Mouse (Mus musculus) midbrain, embryonic 12.5 days (tissue): ENCODE results near the gene Asb8. TPM values are rescaled to one million over a fixed set of nuclear protein-coding genes. Genes with fewer than 3 reads are reported as not detected.
A peak's percentile ranks its signal among the peaks of the same experiment; 100 is the strongest.

ENCODE experiments used
- ATAC-seq: fragments of 200-750 bp; cut with Nextera tagmentation; 2 replicates; pipeline ENCODE4 v1.8.0; 2017; ENCODE audit warnings: low read depth, moderate TSS enrichment, moderate library complexity; ENCODE audit not compliant: low FRiP score
- H3K27ac ChIP-seq: fragments of 300-500 bp; sonication (generic); replicated peaks from 2 replicates; pipeline ENCODE4 v1.5.1; 2016; ENCODE audit warnings: mild to moderate bottlenecking
- H3K27me3 ChIP-seq: fragments of 300-500 bp; sonication (generic); 2 replicates; pipeline ENCODE4 v1.6.1; 2016; ENCODE audit warnings: mild to moderate bottlenecking
- H3K36me3 ChIP-seq: fragments of 300-500 bp; sonication (generic); 2 replicates; pipeline ENCODE4 v1.6.1; 2016
- H3K4me1 ChIP-seq: fragments of 300-500 bp; sonication (generic); 2 replicates; pipeline ENCODE4 v1.6.1; 2016
- H3K4me2 ChIP-seq: fragments of 300-500 bp; sonication (generic); replicated peaks from 2 replicates; pipeline ENCODE4 v1.6.1; 2016; ENCODE audit warnings: mild to moderate bottlenecking, moderate library complexity
- H3K4me3 ChIP-seq: fragments of 300-500 bp; sonication (generic); 2 replicates; pipeline ENCODE4 v1.5.1; 2016; ENCODE audit warnings: mild to moderate bottlenecking
- H3K9ac ChIP-seq: fragments of 300-500 bp; sonication (generic); replicated peaks from 2 replicates; pipeline ENCODE4 v1.6.1; 2016; ENCODE audit warnings: mild to moderate bottlenecking, moderate library complexity
- H3K9me3 ChIP-seq: fragments of 300-500 bp; sonication (generic); 2 replicates; pipeline ENCODE4 v1.6.1; 2016; ENCODE audit warnings: mild to moderate bottlenecking
- WGBS: fragments of 180-500 bp; shearing (Covaris S2); methylation state at CpG from one replicate; pipeline ENCODE4 v1.1.7; 2016; 5-methylcytosine and 5-hydroxymethylcytosine counted together
- polyA plus RNA-seq: library from polyadenylated mRNA; unstranded; fragments of >200 nt; fragmentation: Nextera tagmentation; extraction: Ambion mirVana; gene quantifications from 2 replicates; pipeline ENCODE4 v1.2.1, GENCODE M21; 2016

Gene Asb8
- 42.5 and 45.0 TPM in 2 replicates for polyA plus RNA-seq

DNA sequence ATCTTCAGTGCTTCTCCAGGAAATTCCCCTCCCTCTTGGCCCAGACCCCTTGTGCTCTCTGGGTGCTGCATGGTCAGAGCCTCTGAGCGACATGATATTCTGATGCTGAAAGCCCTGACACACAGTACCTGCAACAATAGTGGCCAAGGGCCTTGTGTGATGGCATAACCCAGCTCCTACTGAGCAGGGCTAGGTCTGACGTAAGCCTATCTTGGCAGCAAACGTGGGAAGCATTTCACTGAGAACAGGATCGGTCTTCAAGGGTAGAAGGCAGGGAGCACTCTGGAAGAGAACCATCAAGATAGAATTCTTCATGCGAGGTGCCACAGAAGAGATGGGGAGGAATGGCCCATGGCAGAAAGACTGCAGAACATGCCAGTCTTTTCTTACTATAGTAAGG lies at the start of gene Asb8:
TSS of gene Asb8 (minus strand) at position 101 of the 400 bp plus-strand sequence.
- H3K36me3 ChIP-seq, result no peaks in the 10 kb centered on the region
- ATAC-seq, result no peak
- H3K9me3 ChIP-seq, result no peaks in the 10 kb centered on the region
- H3K27ac ChIP-seq, result no peak within 1 kb of the TSS
- H3K4me3 ChIP-seq, result 0 out of 2 replicates have a peak within 1 kb of the TSS, but pooled peaks have one; percentile 57
- 86% methylated on average over 5 of the region's 5 CpGs for WGBS
- peaks cover 34% of the 10 kb centered on the region for H3K27me3 ChIP-seq
- H3K9ac ChIP-seq, result no peak within 1 kb of the TSS
- H3K4me1 ChIP-seq, result peaks cover 28% of the 10 kb centered on the region
- peak within 1 kb of the TSS; percentile 67 for H3K4me2 ChIP-seq

- WGBS, result 76% methylated on average over 5 of the region's 5 CpGs
- no peak overlapping the region for H3K27ac ChIP-seq
- H3K36me3 ChIP-seq, result no peaks in the 10 kb centered on the region
- ATAC-seq, result no peak
- no peak overlapping the region for H3K4me3 ChIP-seq
- no peaks in the 10 kb centered on the region for H3K9me3 ChIP-seq
- H3K4me1 ChIP-seq, result no peaks in the 10 kb centered on the region
- no peak overlapping the region for H3K9ac ChIP-seq
- no peaks in the 10 kb centered on the region for H3K27me3 ChIP-seq
- H3K4me2 ChIP-seq, result no peak overlapping the region
Observed at GRCm38 (mm10) chr15:98214130-98214529, 48.7 kb upstream of the Asb8 start.

DNA sequence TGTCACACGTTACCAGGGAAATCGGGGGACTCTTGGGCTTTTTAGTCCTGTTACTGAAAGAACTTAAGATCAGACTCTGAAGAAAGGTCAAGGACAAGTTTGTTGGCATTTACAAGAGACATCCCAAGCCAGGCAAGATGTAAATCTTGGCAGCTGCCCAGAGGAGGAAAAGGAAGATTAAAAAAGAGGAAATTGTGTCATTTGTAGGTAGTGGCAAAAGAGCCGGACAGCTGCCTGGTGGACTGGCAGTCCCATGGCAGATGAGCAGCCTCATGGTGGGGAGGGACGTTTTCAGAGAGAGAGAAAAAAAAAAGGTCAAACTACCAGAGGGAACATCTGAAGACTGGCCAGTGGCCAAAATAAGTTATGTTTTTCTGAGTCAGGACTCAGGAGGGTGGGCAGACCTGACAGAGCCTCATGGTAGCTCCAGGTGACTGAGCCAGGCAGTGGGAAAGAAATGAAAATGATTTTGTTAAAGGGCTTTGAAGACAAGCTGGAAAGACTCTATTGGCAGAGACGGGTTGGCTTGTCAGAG lies 48.0 kb upstream of the Asb8 start:
- no peaks in the 10 kb centered on the region for H3K27me3 ChIP-seq
- no peaks in the 10 kb centered on the region for H3K9me3 ChIP-seq
- no peak overlapping the region for H3K4me2 ChIP-seq
- no peaks in the 10 kb centered on the region for H3K36me3 ChIP-seq
- no peaks in the 10 kb centered on the region for H3K4me1 ChIP-seq
- H3K27ac ChIP-seq, result no peak overlapping the region
- no peak overlapping the region for H3K9ac ChIP-seq
- no peak overlapping the region for H3K4me3 ChIP-seq
- ATAC-seq, result no peak
- WGBS, result 83% methylated on average over 5 of the region's 5 CpGs

- ATAC-seq, result no peak
- no peaks in the 10 kb centered on the region for H3K9me3 ChIP-seq
- no peak overlapping the region for H3K4me3 ChIP-seq
- no peak overlapping the region for H3K4me2 ChIP-seq
- 84% methylated on average over 7 of the region's 7 CpGs for WGBS
- no peak overlapping the region for H3K27ac ChIP-seq
- no peak overlapping the region for H3K9ac ChIP-seq
- H3K36me3 ChIP-seq, result no peaks in the 10 kb centered on the region
- H3K27me3 ChIP-seq, result no peaks in the 10 kb centered on the region; the same call in 1 of the 2 replicates
- no peaks in the 10 kb centered on the region for H3K4me1 ChIP-seq
Observed at GRCm38 (mm10) chr15:98209676-98210075, 44.3 kb upstream of the Asb8 start.

GRCm38 (mm10) chr15:98195442-98195841 lies 30.0 kb upstream of the Asb8 start, which contains the start of gene Olfr288:
Gene Olfr288 (minus strand): TSS chr15:98195542.
- Histone ChIP-seq H3K9ac (no peak within 1 kb of the TSS), H3K4me1 (no peaks in the 10 kb centered on the region), H3K36me3 (no peaks in the 10 kb centered on the region), H3K4me3 (no peak within 1 kb of the TSS), H3K27me3 (no peaks in the 10 kb centered on the region), H3K9me3 (no peaks in the 10 kb centered on the region), H3K4me2 (no peak within 1 kb of the TSS), H3K27ac (no peak within 1 kb of the TSS)
- 75% methylated on average over 3 of the region's 3 CpGs for WGBS
- no peak for ATAC-seq

DNA sequence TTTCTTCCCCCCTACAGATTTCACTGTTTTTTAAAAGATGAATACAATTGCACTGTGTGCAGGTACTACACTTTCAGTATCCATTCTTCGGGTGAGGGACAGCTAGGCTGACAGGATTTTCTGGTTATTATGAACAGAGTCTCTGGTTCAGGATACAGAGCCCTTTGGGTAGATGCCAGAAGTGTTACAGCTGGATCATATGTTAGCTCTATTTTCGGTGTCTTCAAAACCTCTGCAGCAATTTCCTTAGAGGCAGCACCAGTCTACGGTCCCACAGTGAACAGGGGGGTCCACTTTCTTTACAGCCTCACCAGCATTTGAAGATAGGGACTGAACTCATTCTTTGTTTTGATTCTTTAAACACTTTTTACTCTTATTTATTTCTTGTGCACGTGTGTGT lies 19.0 kb upstream of the Asb8 start:
- Histone ChIP-seq H3K4me3 (no peak overlapping the region), H3K4me1 (0 out of 2 replicates have a peak, but pooled peaks cover 5% of the 10 kb centered on the region), H3K36me3 (no peaks in the 10 kb centered on the region), H3K27me3 (peaks cover 8% of the 10 kb centered on the region; the same call in 1 of the 2 replicates), H3K9me3 (no peaks in the 10 kb centered on the region), H3K27ac (no peak overlapping the region), H3K9ac (no peak overlapping the region), H3K4me2 (no peak overlapping the region)
- WGBS, result 74% methylated on average over 4 of the region's 4 CpGs
- no peak for ATAC-seq

GRCm38 (mm10) chr15:98181856-98182570 lies 16.6 kb upstream of the Asb8 start:
- no peak overlapping the region for H3K4me2 ChIP-seq
- H3K4me3 ChIP-seq, result no peak overlapping the region; the same call in 1 of the 2 replicates
- 73% methylated on average over 12 of the region's 12 CpGs for WGBS
- 0 out of 2 replicates have a peak, but pooled peaks cover 5% of the 10 kb centered on the region for H3K4me1 ChIP-seq
- H3K36me3 ChIP-seq, result no peaks in the 10 kb centered on the region
- H3K27me3 ChIP-seq, result peaks cover 12% of the 10 kb centered on the region
- no peak overlapping the region for H3K9ac ChIP-seq
- no peak overlapping the region for H3K27ac ChIP-seq
- no peak for ATAC-seq
- no peaks in the 10 kb centered on the region for H3K9me3 ChIP-seq

- Histone ChIP-seq H3K9ac (peak overlapping the region; percentile 59), H3K27ac (peak overlapping the region; percentile 73), H3K4me2 (peak overlapping the region; percentile 79), H3K9me3 (no peaks in the 10 kb centered on the region), H3K36me3 (no peaks in the 10 kb centered on the region), H3K4me3 (peak overlapping the region; percentile 52), H3K4me1 (0 out of 2 replicates have a peak, but pooled peaks cover 5% of the 10 kb centered on the region), H3K27me3 (peaks cover 17% of the 10 kb centered on the region)
- WGBS, result under 1% methylated on average over 30 of the region's 30 CpGs
- peak; percentile 98 for ATAC-seq
Observed at GRCm38 (mm10) chr15:98181132-98181711, 15.8 kb upstream of the Asb8 start.

- Histone ChIP-seq H3K9me3 (no peaks in the 10 kb centered on the region), H3K4me1 (0 out of 2 replicates have a peak, but pooled peaks cover 5% of the 10 kb centered on the region), H3K27ac (peak overlapping the region; percentile 73), H3K4me2 (peak overlapping the region; percentile 79), H3K36me3 (no peaks in the 10 kb centered on the region), H3K27me3 (peaks cover 17% of the 10 kb centered on the region), H3K9ac (peak overlapping the region; percentile 59), H3K4me3 (peak overlapping the region; percentile 52)
- ATAC-seq, result no peak
- 4% methylated on average over 26 of the region's 26 CpGs for WGBS
Observed at GRCm38 (mm10) chr15:98180567-98181131, 15.2 kb upstream of the Asb8 start.

DNA sequence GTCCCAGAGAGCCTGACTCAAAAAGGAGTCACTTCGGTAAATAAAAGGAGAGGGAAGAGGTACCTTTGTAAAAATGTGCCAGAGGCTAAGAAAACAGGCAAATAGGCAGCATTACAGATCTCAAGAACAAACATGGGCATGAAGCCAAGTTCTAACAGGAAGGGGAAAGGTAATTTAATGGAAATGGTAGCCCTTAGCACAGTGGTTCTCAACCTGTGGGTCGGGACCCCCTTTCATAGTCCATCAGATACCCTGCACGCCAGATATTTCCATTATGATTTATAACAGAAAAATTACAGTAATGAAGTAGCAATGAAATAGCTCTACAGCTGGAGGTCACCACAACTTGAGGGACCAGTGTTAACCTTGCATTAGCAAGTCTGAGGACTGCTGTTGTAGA lies 11.9 kb upstream of the Asb8 start:
- no peak for ATAC-seq
- Histone ChIP-seq H3K27me3 (peaks cover 27% of the 10 kb centered on the region), H3K4me3 (no peak overlapping the region), H3K4me2 (no peak overlapping the region), H3K36me3 (no peaks in the 10 kb centered on the region), H3K9me3 (no peaks in the 10 kb centered on the region), H3K4me1 (0 out of 2 replicates have a peak, but pooled peaks cover 5% of the 10 kb centered on the region), H3K27ac (no peak overlapping the region), H3K9ac (no peak overlapping the region)
- WGBS, result 78% methylated on average over 3 of the region's 3 CpGs

DNA sequence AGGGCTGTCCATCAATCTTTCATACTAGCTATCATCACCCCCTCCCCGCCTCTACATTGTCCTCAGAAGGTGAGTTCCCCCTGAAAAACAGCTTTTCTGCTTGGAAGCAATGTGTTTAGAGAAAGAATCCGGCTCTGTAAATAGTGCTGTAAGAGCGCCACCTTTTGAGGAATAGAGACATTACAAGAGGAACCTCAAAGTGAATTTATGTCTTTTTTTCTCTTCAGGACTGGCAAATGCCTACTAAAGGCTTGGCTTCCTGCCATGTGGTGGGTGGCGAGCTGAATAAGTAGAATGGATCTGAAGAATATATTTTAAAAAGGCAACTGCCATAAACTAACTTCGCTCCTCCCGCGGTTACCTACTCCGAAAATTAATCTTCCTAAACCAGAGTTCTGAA lies 8.4 kb upstream of the Asb8 start:
- no peak overlapping the region for H3K27ac ChIP-seq
- no peak overlapping the region for H3K9ac ChIP-seq
- ATAC-seq, result no peak
- H3K27me3 ChIP-seq, result peaks cover 52% of the 10 kb centered on the region
- WGBS, result 36% methylated on average over 8 of the region's 8 CpGs
- no peak overlapping the region for H3K4me2 ChIP-seq
- H3K9me3 ChIP-seq, result no peaks in the 10 kb centered on the region
- no peaks in the 10 kb centered on the region for H3K36me3 ChIP-seq
- H3K4me3 ChIP-seq, result no peak overlapping the region
- H3K4me1 ChIP-seq, result peaks cover 14% of the 10 kb centered on the region

- peaks cover 23% of the 10 kb centered on the region for H3K4me1 ChIP-seq
- H3K36me3 ChIP-seq, result no peaks in the 10 kb centered on the region
- H3K27me3 ChIP-seq, result peaks cover 61% of the 10 kb centered on the region
- H3K4me2 ChIP-seq, result no peak overlapping the region
- no peak overlapping the region for H3K9ac ChIP-seq
- no peak overlapping the region for H3K27ac ChIP-seq
- no peak for ATAC-seq
- no peak overlapping the region for H3K4me3 ChIP-seq
- no peaks in the 10 kb centered on the region for H3K9me3 ChIP-seq
- WGBS, result 72% methylated on average over 5 of the region's 5 CpGs
Observed at GRCm38 (mm10) chr15:98172113-98172512, 6.7 kb upstream of the Asb8 start.
